Mouse (Mus musculus): Measurements from ENCODE around the gene Hmcn1.

DNA sequence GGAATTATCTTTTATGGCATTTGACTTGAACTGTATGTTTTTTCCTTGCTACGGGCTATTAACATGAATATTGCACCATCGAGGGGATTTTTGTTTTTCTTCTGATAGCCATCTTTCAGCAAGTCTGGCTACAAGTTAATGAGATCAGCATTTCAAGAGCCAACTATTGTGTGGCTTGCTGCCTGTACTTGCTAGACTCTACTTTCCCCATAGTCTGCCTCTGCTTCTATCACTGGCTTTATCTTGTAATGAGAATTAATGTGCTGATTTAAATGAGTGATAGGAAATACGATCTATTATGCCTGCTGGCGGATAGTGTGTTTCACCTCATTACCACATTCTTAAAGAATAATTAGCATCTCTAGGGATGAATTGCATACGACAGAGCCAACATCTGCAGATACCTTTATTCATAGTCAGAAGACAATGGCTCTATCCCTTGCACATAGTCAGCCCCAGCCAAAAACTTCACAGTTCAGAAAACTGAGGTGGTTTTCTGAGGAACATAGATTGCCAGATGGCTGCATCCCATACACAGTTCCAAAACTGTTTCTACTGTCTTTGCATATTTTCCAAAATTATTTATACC is 33.7 kb downstream of the Hmcn1 start:
- TF ChIP-seq MYC (IDR thresholded peaks at IDR 0.05; ENCODE audit: low read depth, low read length) (no peak), CTCF (IDR thresholded peaks at IDR 0.05 in 2 of 3, conservative IDR thresholded peaks at IDR 0.05 in 1 of 3; ENCODE audit: control insufficient read depth in 1 of 3, insufficient read depth in 1 of 3, low read depth in 2 of 3, low read length in 3 of 3, poor library complexity in 1 of 3, severe bottlenecking in 1 of 3) (no peak), MEF2A (IDR thresholded peaks at IDR 0.05; ENCODE audit: extremely low read depth, insufficient replicate concordance, low read depth, low read length, poor library complexity, severe bottlenecking) (no peak), BHLHE40 (IDR thresholded peaks at IDR 0.05; ENCODE audit: borderline replicate concordance, low read depth, low read length) (no peak), SIN3A (IDR thresholded peaks at IDR 0.05; ENCODE audit: low read length) (no peak), POLR2A (IDR thresholded peaks at IDR 0.05; ENCODE audit: control insufficient read depth in 1 of 2, insufficient read depth in 1 of 2, low read depth in 1 of 2, low read length in 2 of 2, poor library complexity in 1 of 2) (no peak), GABPA (IDR thresholded peaks at IDR 0.05; ENCODE audit: low read depth, low read length) (no peak)
